Mouse (Mus musculus) G1E (cell line): ENCODE results near the gene Mst1r. TPM values are rescaled to one million over a fixed set of nuclear protein-coding genes. Genes with fewer than 3 reads are reported as not detected.

Source experiments
- ATAC-seq: 2 replicates; pipeline ENCODE4 v1.8.0; 2016; ENCODE audit warnings: mild to moderate bottlenecking; ENCODE audit not compliant: insufficient number of reproducible peaks, poor library complexity, low FRiP score, severe bottlenecking; ENCODE audit errors: extremely low read depth
- DNase-seq: peaks from one replicate; pipeline ENCODE4 v3.0.0; 2012; ENCODE audit warnings: low spot score
- H3K27me3 ChIP-seq: 2 replicates; pipeline ENCODE4 v1.6.1; 2012; ENCODE audit warnings: mild to moderate bottlenecking, low read length, inconsistent platforms; ENCODE audit not compliant: insufficient read depth
- H3K36me3 ChIP-seq: replicated peaks from 2 replicates; pipeline ENCODE3; 2012; ENCODE audit warnings: mild to moderate bottlenecking, inconsistent platforms
- H3K4me1 ChIP-seq: 2 replicates; pipeline ENCODE4 v1.6.1; 2012; ENCODE audit warnings: low read depth, low read length, inconsistent platforms, mixed read lengths; ENCODE audit not compliant: insufficient read depth
- H3K4me3 ChIP-seq: 2 replicates; pipeline ENCODE4 v1.5.1; 2012; ENCODE audit warnings: low read depth, mild to moderate bottlenecking, inconsistent platforms, low read length, moderate library complexity, mixed read lengths
- H3K9me3 ChIP-seq: replicated peaks from 2 replicates; pipeline ENCODE4 v1.6.1; 2012; ENCODE audit warnings: inconsistent platforms
- CTCF ChIP-seq: IDR thresholded peaks from 2 replicates; pipeline ENCODE4 v1.5.1; 2012; ENCODE audit warnings: low read depth, low read length, inconsistent platforms, mixed read lengths
- GATA1 ChIP-seq: IDR thresholded peaks from 2 replicates; pipeline ENCODE4 v1.6.1; 2012; ENCODE audit warnings: borderline replicate concordance, low read length, inconsistent platforms, mixed read lengths
- GATA2 ChIP-seq: IDR thresholded peaks from 2 replicates; pipeline ENCODE4 v1.6.1; 2012; ENCODE audit warnings: low read depth, low read length, inconsistent platforms, borderline replicate concordance
- POLR2AphosphoS5 ChIP-seq: IDR thresholded peaks from 2 replicates; pipeline ENCODE4 v1.6.1; 2012; ENCODE audit warnings: low read depth, low read length, inconsistent platforms; ENCODE audit not compliant: insufficient replicate concordance
- TAL1 ChIP-seq: conservative IDR thresholded peaks from 2 replicates; pipeline ENCODE4 v1.6.1; 2012; ENCODE audit warnings: low read depth, low read length, inconsistent platforms, mixed read lengths
- polyA plus RNA-seq: library from polyadenylated mRNA; stranded (reverse); fragments of >175 nt; gene quantifications from 2 replicates; pipeline ENCODE4 v1.2.3, GENCODE M21; 2012
- total RNA-seq, 2 experiments: library from RNA; stranded (forward) in 1 of 2; stranded (reverse) in 1 of 2; fragments of 200-1000 nt in 1 of 2; fragments of >200 nt in 1 of 2; fragmentation: Nextera tagmentation in 1 of 2; gene quantifications; 2 replicates each; pipeline ENCODE4 v1.2.3; 2014 to 2017

Mst1r gene
- total and polyA plus RNA-seq, 3 experiments, result 0.01 TPM; not detected in 2

DNA sequence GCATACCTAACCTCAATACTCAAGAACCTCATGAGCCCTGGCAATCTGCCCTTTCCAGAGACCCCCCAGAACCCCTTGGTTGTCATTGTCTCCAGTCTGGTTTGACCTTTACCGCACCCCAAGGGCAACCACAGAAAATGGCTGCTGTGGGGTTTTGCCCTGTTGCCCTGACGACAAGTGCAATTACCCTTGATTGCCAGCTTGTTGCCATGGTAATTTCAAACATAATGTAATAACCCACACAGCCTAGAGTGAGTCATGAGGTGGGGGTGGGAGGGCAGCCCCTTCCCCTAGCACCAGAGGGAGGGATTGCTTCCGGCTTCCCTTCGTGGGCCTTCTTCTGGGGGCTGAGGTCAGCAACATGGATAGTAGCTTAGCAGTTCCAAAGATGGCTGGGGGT lies 25.5 kb downstream of the Mst1r start:
- no peak for DNase-seq
- ATAC-seq, result no peak
- no peaks in the 10 kb centered on the region for H3K36me3 ChIP-seq
- H3K9me3 ChIP-seq, result no peaks in the 10 kb centered on the region
- no peak overlapping the region for H3K4me3 ChIP-seq
- 0 out of 2 replicates have a peak, but pooled peaks cover 4% of the 10 kb centered on the region for H3K4me1 ChIP-seq
- peaks cover 90% of the 10 kb centered on the region for H3K27me3 ChIP-seq
- TF ChIP-seq POLR2AphosphoS5 (no peak), GATA1 (no peak)

DNA sequence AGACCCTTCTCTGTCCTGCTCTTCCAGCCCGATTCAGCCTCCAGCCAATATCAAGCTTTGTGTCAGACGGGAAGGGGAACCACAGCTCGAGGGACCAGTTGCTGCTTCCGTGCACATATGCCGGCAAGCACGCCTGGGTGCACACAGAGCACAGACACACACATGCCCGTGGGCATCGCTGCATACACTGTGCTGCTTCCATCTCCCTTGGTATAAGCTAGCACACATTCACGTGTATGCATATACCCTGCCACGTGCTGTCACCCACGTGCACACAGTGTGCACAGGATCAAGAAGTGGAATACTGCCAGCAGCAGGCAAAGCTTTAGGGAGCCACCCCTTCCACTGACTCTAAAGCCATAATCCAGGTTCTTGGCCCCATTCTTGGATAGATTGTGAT lies 27.5 kb downstream of the Mst1r start:
- H3K4me3 ChIP-seq, result no peak overlapping the region; the same call in 1 of the 2 replicates
- H3K9me3 ChIP-seq, result no peaks in the 10 kb centered on the region
- H3K4me1 ChIP-seq, result 0 out of 2 replicates have a peak, but pooled peaks cover 4% of the 10 kb centered on the region
- TF ChIP-seq GATA2 (no peak), GATA1 (no peak)
- H3K36me3 ChIP-seq, result no peaks in the 10 kb centered on the region
- H3K27me3 ChIP-seq, result peaks cover 93% of the 10 kb centered on the region
- DNase-seq (no peak), ATAC-seq (no peak)

DNA sequence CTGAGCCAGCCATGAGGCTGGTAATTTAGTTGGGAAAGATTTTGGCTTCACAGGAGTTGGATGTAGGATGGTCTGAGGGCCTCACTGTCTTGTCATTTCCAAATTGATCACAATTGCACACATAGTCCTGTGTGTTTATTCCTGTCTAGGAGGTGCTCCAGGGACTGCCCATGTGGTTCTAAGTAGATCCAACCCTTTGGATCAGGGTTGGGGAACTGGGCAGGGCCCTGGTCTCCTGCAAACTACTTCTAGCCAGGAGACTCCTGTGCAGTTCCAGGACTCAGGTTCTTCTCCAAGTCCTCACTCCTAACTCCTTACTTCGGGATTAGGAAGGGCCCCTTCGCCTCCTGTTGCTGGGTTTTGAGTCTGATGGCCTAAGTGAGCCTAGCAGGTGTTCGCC lies 28.7 kb downstream of the Mst1r start, which contains the start of gene Camkv:
Camkv (plus strand) TSS at position 301 of the 400 bp plus-strand sequence.
- Histone ChIP-seq H3K9me3 (no peaks in the 10 kb centered on the region), H3K27me3 (peaks cover 94% of the 10 kb centered on the region), H3K4me1 (peaks cover 6% of the 10 kb centered on the region; the same call in 1 of the 2 replicates), H3K36me3 (no peaks in the 10 kb centered on the region), H3K4me3 (no peak within 1 kb of the TSS)
- no peak for ATAC-seq
- TF ChIP-seq GATA2, result no peak
- no peak for TF ChIP-seq GATA1
- TF ChIP-seq CTCF, result no peak
- no peak for TF ChIP-seq POLR2AphosphoS5
- no peak for TF ChIP-seq TAL1
- DNase-seq, result no peak

- no peak for ATAC-seq
- no peak for TF ChIP-seq GATA1
- no peak for TF ChIP-seq GATA2
- TF ChIP-seq TAL1, result no peak
- TF ChIP-seq POLR2AphosphoS5, result no peak
- TF ChIP-seq CTCF, result no peak
- Histone ChIP-seq H3K4me3 (no peak overlapping the region), H3K36me3 (no peaks in the 10 kb centered on the region), H3K4me1 (peaks cover 6% of the 10 kb centered on the region; the same call in 1 of the 2 replicates), H3K9me3 (no peaks in the 10 kb centered on the region), H3K27me3 (peaks cover 96% of the 10 kb centered on the region)
- DNase-seq, result no peak
These were observed 29.1 kb downstream of the Mst1r start for GRCm38 (mm10) chr9:107935790-107936214.

DNA sequence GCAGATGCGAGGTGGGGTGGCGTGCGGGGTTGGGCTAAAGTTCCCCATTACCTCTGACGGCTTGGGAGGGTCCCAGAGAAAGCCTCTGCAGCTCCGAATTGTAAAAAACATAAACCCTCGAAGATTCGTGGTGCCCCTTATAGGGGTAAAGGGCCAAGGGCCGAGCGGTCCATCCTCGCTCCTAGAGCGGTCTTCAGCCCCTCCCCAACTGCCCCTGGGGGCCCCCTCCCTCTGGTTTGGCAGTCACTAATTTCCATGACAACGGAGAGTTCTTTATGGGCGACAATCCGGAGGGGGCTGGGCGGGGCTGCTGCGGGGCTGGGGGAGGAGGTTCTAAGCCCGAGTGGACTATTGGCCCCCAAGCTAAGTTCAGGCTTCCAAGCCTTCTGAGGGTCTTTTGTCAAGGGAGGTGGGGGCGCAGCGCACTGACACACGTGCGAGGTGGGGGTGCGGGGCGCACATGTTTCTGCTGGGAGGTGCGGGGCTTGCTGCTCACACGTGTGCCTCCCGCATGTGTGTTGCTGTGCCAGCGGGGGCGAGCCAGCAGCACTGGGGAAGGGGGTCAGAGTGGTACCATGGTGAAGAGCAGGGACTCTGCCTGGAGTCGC lies 29.6 kb downstream of the Mst1r start:
- Histone ChIP-seq H3K27me3 (peaks cover 95% of the 10 kb centered on the region), H3K36me3 (no peaks in the 10 kb centered on the region), H3K4me1 (peaks cover 6% of the 10 kb centered on the region; the same call in 1 of the 2 replicates), H3K9me3 (no peaks in the 10 kb centered on the region), H3K4me3 (no peak overlapping the region)
- DNase-seq (no peak), ATAC-seq (no peak)
- TF ChIP-seq CTCF (no peak), GATA1 (no peak), GATA2 (no peak), TAL1 (no peak), POLR2AphosphoS5 (no peak)

- TF ChIP-seq POLR2AphosphoS5 (no peak), GATA1 (no peak), GATA2 (no peak), TAL1 (no peak), CTCF (no peak)
- DNase-seq (no peak), ATAC-seq (no peak)
- Histone ChIP-seq H3K4me3 (no peak overlapping the region), H3K4me1 (peaks cover 6% of the 10 kb centered on the region; the same call in 1 of the 2 replicates), H3K27me3 (peaks cover 92% of the 10 kb centered on the region), H3K9me3 (no peaks in the 10 kb centered on the region), H3K36me3 (no peaks in the 10 kb centered on the region)
These were observed 30.2 kb downstream of the Mst1r start for GRCm38 (mm10) chr9:107936831-107937230.
